Mouse (Mus musculus) left cerebral cortex, adult 11 months (tissue): Measurements from ENCODE around the gene Met.

Experiments used
- DNase-seq: peaks from one replicate; pipeline ENCODE4 v3.0.0; 2022; ENCODE audit warnings: low spot score

Met gene

DNA sequence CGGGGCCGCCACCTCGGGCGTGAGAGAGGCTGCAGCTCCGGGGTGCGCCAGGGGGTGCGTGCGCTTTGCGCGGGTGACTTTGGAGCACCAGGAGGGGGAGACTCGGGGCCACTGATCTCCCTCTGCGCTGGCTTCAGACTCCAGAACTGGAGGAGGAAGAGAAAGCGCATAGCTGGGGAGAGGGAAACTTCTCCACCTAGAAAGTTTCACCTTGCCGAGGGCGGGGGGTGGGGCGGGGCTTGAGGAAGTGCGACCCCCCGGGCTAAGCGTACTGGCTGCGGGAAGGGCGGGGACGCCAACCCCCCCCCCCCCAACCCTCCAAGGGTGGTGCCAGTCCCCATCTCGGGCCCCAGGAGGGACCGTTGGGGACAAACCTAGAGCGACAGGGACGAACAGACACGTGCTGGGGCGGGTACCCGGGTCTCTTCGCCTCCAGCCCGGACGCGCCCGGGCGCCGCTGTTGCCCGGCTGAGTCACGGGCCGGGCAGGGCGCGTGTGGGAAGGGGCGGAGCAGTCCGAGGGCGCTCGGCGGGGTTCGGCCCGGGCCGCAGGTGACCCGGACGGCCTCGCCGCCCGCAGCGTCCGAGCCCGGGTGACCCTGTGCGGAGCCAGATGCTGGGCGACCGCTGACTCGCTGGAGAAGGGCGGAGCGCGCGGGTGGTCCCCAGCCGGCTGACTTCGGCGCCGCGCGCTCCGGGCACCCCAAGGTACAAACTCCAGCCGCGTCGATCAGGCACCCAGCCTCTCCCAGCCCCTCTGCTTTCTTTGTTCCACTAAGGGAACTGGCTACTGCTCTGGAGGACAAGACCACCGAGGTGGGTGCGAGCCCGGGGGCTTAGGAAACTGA, at the start of gene Met:
Gene Met, plus strand, starts transcription at position 367 of the 847 bp plus-strand sequence.
- no peak for DNase-seq

DNA sequence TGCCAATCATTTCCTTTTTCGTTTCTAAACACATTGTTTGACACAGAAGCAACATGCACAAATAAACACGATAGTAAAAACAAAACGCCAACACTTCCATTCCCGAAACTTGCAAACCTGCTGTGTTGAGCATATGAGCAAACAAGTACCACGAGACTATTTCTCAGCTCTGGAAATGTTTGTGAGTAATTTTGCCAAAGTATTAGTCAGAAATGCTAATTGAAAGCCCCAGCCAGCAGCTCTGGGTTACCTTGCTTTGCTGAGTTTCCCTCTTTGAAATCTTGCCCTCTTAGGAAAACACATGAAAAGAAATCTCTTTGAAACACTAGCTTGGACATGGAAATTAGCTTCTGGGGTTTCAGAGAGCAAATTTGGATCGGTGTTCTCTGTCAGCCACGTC, 45.4 kb upstream of the Met start:
- DNase-seq = no peak

DNA sequence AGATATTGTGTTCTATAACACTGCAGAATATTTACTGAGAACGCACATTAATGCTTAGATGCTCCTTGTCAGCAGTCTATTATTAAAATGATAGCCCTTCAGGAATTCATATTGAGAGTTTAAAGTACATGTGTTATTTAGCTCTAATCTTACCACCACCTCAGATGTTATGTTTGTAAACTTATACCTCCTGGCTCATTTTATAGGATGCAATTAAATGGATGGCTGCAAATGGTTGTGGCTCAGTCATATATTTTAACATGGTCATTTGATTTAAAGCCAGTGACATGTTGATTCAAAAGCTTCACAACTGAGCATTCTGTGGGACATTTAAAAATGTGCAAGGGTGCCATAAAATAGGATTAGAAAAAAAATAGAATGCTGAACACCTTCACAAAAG, 41.2 kb upstream of the Met start:
- DNase-seq = no peak

DNA sequence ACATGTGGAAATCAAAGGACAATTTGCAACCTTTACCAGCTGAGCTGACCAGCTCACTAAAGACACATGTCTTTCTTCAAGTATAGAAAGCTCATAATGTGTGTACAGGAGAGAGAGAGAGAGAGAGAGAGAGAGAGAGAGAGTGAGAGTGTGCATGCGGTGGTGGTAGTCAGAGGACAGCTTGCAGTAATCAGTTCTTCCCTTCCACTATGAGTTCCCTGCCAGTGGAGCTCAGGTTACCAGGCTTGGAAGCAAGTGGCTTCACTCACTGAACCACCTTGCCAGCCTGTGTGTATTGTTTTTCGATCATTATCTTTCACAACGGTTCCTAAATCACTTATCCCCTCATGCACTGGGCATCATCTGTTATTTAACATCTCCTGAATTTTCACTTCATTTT, 34.6 kb upstream of the Met start:
- DNase-seq = no peak

DNA sequence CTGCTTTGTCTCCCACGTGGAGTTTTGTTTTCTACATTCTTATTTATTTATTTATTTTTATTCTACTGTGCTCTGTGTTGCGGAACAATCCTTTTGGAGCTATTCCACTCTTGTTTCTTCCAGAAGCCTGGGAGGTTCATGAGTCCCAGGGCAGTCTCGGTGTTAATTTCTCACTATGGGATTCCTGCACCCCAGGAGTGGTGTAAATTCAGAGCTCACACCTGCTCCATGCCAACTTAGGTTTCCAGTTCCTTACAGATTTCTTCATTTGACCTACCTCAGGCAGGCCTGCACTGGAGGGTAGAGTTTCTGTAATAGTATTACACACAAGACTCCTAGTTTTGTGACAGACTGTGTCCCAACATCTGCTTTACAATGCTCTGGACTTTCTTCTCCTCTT, 34.0 kb upstream of the Met start:
- DNase-seq = no peak

DNA sequence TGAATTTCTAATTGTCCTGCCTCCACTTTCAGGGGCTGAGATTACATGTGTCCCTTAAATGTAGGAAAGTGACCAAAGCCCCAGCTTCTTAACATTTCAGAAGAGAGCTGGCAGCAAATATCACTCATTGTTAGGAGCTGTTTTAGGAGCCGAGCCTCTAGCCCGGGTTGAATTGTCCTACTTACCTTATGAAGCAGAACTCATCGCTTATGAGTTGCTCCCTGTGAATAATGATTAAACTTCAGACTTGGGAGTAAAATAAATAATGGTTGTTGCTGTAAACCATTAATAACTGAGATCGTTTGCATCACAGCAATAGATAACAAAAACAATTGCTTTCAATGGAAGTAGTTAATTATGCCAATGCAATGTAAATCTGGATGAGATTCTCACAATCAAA, 20.3 kb upstream of the Met start:
- no peak for DNase-seq

DNA sequence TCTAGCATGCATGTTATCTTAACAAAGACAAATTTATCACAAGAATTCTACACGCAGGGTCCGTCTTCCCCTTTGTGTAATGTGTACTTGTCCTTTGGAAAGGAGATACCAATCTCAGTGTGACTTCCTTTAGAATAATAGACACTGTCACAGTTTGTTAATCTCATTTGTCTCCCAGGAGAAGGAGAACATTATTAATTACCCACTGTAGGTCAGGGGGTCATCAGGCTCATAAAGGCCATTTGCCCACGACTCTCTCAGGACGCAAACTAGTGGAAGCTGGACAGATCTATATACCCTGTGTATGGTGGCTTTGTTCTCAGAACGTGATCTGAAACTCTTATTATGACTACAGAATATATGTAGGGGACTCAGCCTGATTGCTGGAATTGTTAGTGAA, 12.3 kb upstream of the Met start:
- DNase-seq = no peak

DNA sequence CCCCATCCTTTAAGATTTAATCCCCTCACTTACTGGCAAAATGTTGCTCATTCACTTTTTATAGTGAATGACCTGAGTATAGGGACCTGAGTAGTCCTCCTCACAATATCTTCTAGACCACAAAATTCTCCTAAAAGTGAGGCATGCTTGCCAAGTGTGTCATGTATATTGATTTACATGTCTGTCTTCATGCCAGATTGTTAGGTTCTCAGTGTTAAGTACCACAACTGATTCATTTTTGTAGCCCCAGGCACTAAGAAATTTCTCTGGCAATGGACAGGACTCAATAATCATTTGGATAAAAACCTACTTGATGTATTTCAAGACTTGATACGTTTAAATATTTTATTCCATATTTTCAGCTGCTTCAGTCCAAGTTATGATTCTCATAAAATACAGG, 8.5 kb upstream of the Met start:
- DNase-seq = no peak

DNA sequence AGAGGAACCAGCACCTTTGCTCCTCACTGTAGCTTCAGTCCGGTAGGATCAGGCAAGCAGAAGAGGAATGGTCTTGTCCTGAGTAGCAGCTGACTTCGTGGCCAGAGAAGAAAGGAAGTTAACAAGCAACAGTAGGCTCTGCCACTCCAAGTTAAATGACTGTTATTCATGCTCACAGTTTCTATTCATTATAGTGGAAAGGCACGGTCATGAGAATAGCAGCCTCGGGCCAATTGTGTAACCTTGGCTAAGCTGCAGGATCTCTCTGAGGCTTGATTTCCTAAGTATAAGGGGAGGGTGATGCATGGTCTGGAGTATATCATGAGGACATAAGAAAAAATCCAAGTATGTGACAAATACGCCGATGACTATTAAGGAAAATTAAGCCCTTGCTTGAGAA, 4.0 kb upstream of the Met start:
- no peak for DNase-seq

DNA sequence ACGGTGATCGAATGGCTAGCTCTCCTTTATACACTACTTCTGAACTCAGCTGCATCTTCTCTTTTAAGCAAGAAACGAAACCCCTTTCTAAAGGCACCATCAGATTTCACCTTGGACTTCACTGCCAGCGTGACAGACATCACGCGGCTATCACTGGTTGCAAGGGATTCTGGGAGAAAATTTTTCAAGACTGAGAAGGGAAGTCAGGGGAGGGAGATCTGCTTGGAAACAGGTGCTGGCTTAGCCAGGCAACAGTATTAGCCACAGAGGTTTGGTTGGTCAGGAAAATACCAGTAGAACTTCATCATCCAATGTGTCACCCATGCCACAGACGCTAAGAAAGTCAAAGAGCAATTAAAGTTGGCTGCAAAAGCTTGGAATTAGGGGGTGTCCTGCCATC, 2.2 kb upstream of the Met start:
- no peak for DNase-seq

DNA sequence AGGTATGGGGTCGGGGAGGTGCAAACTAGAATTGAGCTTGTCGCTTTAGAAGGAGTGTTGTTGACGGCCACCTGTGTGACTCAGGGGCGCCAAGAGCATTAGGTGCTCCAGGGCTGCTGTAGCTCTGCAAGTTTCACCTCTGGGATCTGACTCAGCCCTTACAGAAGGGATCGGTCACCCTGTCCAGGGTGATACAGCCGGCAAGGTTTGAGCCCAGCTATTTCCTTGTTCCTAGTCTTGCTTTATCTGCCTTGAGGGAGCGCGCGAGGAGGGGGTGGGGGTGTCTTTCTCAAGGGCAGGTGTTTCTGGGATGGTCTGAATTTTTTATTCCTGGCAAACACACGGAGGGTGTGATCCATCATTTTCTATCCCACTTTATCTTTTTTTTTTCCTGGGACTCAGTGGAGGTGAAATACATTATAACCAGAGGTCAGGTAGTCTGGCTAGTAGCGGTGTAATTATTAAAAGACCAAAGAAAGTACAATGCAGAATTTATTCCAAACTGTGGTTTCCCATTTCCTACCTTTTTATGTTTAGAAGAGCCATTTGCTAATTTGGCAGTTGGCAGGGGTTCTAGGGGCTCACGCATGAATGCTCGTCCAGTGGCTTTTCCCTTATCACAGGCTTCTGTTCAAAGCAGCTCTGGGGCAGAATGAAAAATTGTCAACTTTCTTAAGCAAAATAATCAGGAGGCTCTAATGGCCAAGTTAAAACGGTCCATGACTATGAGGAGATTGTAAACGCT, 853 bp downstream of the Met start:
- DNase-seq = no peak

DNA sequence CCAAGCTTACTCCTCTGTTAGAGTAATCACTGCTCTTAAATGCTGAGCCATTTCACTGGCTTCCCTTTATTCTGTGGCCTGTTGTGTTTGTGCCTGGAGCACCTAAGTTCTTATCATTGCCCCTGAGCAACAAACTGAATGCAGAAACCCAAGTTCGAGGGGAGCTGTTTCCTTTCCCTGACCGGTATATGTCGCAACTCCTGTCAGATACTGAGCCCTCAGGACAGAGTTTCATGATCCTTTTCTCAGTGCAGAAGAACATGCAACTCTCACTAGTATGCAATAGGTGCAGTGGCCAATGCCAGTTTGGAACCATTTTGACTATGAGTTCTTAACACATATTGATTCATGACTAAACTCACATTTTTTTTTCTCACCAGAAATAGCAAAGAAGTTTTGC, 2.9 kb downstream of the Met start:
- DNase-seq = no peak

DNA sequence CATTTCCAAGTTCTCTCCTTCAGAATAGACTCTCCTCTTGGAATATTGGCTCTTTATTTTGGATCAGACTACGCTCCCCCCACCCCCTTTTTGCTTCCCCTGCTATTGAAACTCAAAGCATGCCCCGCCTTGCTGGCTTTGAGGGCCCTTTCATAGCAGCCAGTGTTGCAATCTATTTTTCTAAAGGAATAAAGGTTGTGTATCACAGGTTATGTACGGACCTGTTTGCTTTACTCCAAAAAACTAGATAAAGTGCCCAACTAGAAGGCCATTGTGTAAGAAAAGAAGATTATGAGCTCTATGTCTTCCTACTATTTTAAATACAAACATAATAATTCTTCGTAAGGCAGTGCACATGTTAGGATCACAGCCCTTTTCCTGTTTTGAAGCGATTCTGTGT, 5.4 kb downstream of the Met start:
- no peak for DNase-seq

DNA sequence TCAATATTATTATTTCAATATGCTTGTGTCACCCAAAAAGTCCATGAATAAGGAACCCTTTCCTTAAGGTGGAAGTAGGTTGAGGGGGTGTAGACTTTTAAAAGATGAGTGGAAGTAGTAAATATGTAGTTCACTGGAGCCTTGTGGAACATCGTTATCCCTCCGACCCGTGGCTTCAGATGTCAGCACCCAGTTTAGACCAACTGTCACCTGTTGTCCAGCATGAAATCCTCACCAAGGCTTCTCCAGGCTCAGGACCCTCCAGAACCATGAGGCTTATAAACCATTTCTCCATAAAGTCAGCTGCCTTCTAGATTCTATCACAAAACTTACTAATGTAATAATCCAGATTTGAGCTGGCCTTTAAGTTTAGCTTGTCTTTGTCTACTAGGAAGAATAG, 9.5 kb downstream of the Met start:
- DNase-seq = no peak

DNA sequence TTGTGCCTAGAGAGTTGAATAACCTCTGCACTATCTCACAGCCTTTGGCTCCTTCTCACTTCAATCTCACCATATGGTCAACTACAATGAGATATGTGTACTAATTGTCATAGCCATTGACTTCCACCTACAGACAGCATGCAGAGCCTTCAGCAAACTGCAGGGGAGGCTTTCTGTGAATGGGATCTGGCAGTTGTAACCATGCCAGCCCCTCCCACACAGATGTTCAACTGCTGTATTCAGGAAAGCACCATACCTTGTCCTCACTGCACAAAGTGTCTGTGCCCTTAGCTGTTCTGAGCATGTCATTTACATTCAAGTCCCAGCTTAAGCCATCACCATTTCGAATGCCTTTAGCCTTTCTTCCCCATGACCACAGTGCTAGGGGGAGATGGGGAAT, 14.2 kb downstream of the Met start:
- no peak for DNase-seq

DNA sequence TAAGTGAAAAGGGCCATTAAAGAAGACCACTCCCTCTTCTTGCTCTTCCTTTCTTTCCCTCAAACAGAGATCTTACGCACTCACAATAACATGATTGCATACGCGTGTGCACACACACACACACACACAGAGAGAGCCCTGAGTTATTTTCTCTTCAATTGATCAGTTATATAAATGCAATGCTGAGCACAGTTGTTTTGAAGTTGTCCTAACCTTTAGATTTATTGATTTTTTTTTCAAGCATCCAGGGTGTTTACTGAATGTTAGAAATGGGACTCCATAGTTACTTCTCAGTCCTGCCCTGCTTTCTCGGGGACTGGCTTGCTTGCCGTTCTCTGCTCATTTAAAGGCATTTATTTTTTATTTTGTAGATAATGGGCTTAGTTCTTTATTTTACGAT, 14.7 kb downstream of the Met start:
- no peak for DNase-seq

DNA sequence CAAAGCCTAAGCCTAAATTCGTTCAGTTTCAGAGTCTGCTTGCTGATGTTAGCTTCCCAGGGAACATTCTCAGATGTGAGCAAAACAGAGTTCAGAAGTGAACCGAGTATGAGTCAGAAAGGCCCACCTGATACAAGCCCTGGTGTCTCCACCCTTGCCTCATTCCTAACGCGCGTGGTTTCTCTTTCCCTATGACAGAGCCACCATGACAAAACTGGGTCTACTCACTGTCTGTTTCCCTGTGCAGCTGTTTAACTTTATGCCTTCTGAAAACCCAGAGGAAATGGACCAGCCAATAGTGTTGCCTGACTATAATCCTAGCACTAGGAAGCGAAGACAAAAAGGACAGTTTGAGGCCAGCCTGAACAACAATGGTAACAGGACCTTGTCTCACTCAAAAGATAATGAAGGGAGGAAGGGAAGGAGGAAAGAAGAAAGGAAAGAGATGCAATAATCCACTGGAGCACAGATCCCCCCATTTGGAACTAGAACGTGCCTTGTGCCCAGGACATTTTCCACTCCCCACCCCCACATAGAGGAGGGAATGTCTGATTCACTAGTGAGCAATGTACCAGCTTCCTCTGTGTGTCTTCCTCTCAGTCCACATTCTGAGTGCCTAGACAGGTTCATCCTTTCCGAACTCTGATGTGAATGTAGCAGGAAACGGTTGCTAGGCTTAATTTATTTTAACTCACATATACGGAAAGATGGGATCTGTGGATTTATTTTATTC, 15.4 kb downstream of the Met start:
- no peak for DNase-seq

DNA sequence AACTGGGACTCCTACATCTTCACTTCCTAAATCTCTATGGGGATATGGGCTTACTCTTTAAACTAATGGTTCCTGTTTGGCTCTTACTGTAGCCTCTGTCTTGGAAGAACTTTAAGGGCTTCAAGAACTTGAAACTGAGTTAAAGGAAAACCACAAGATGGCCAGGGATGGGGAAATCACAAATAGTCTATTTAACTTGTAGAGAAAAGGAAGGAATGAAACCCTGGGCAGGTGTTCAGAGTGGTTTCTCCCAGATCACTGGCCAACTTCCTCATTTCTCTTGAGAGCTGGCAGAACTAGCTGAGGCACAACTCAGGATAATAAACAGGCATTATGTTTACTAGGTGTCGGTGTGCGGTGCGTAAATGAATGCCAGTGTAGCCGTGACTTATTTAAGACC, 17.5 kb downstream of the Met start:
- DNase-seq = no peak

DNA sequence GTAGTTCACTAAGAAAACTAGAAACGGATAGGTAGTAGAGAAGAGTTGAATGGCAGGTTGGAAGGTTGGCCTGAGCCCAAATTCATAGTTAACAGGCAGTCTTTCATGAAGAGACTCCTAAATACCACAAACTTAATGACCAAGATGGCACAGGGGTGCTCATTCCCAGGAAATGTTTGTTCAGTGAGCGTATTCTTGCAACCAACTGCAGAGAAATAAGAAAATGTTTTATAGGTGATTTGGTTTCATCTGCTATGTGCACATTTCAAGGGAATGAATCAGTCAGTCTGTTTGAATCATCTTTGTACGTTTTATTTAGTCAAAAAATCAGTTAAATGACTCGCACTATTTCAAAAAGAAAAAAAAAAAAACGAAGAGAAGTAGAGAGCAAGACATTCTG, 21.6 kb downstream of the Met start:
- DNase-seq = no peak

DNA sequence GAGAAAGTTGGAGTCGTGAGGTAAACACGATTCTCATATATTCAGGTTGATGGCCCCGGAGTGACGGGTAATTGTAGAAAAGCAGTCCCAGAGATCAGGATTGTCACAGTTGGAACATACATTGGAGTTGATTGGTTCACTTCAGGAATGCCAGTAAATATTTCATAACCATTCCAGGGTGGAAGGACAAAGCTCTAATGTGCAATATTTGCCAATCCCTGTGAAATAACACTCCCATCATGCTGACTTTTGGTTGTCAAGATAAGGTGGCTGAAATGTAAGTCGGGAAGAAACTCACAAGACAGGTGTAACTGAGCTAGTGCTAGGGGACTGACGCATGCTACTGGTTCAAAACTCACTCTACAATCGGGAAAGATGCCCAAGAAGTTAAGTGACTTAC, 22.2 kb downstream of the Met start:
- no peak for DNase-seq

DNA sequence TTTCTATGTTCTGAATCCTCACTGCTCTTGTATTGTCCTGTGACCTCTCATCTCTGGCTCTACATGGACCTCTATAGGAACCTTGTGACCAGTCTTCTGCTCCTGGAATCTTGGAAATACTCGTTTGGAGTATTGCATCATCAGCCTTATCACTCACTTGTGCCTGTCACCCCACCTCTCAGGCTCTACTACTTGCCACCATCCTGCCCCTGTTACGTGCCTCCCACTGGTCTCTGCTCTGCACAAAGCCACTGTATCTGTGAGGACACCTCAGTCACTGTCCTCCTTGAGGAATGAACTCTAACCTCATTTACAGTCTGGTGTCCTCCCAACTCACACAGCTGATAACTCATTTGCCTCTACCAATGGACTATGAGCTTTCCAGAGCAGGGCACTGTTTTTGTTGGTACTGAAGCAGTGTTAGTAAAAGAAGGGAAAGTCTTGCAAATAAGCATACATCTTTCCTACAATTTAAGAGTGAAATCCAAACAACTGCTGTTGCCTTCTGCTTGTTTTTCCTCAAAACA, 24.8 kb downstream of the Met start:
- no peak for DNase-seq

DNA sequence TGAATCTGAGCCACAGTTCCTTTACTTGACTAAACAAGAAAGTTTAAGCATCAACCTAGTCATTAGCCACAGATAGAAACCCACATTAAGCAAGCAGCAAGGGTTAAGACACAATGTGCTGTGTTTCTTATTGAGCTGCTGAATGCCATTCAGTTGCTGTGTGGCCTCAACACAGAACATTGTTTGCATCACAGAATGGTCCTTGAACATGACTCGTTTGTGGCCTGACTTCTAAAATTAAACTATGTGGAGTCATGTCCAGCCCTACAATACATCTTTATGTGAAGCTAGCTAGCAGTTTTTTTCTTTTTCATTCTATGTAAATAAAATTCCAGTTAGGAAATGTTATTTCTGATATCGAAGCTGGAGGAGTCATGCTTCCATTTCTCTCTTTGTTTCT, 27.2 kb downstream of the Met start:
- DNase-seq = no peak

DNA sequence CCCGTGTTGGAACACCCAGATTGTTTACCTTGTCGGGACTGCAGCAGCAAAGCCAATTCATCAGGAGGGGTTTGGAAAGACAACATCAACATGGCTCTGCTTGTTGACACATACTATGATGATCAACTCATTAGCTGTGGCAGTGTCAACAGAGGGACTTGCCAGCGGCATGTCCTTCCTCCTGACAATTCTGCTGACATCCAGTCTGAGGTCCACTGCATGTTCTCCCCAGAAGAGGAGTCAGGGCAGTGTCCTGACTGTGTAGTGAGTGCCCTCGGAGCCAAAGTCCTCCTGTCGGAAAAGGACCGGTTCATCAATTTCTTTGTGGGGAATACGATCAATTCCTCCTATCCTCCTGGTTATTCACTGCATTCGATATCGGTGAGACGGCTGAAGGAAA, 27.9 kb downstream of the Met start:
- no peak for DNase-seq
